Mouse (Mus musculus) small intestine, adult 2 months (tissue): ENCODE data around the gene Bach2. TPM values are rescaled to one million over a fixed set of nuclear protein-coding genes. Genes with fewer than 3 reads are reported as not detected.

Source experiments
- H3K27ac ChIP-seq: fragments of 200-500 bp; 2 replicates; pipeline ENCODE4 v1.5.1; 2012; ENCODE audit warnings: low read depth, low read length, control low read depth, inconsistent platforms; ENCODE audit not compliant: insufficient read depth
- H3K27me3 ChIP-seq: fragments of 200-500 bp; 2 replicates; pipeline ENCODE4 v1.6.1; 2012; ENCODE audit warnings: mild to moderate bottlenecking, moderate library complexity, low read length, inconsistent platforms; ENCODE audit not compliant: control insufficient read depth, insufficient read depth
- H3K36me3 ChIP-seq: fragments of 200-500 bp; 2 replicates; pipeline ENCODE4 v1.6.1; 2012; ENCODE audit warnings: mild to moderate bottlenecking, low read length, control low read depth, inconsistent platforms; ENCODE audit not compliant: control insufficient read depth, insufficient read depth
- H3K4me1 ChIP-seq: fragments of 200-500 bp; 2 replicates; pipeline ENCODE4 v1.6.1; 2012; ENCODE audit warnings: low read length, inconsistent platforms, mixed read lengths; ENCODE audit not compliant: control insufficient read depth, insufficient read depth, insufficient read length
- H3K4me3 ChIP-seq: fragments of 200-500 bp; 2 replicates; pipeline ENCODE4 v1.5.1; 2012; ENCODE audit warnings: low read depth, mild to moderate bottlenecking, control low read depth, inconsistent platforms, low read length, moderate library complexity
- CTCF ChIP-seq: fragments of 200-500 bp; IDR thresholded peaks from 2 replicates; pipeline ENCODE4 v1.5.1; 2012; ENCODE audit warnings: low read depth, mild to moderate bottlenecking, control low read depth, inconsistent platforms, low read length, moderate library complexity, mixed read lengths; ENCODE audit not compliant: insufficient replicate concordance, insufficient read length; ENCODE audit errors: extremely low read depth
- POLR2A ChIP-seq: fragments of 200-500 bp; IDR thresholded peaks from 2 replicates; pipeline ENCODE4 v1.6.1; 2012; ENCODE audit warnings: low read depth, mild to moderate bottlenecking, control low read depth, inconsistent platforms, low read length, moderate library complexity
- WGBS: fragments of 180-500 bp; shearing (Covaris S2); methylation state at CpG from one replicate; pipeline ENCODE4 v1.1.7; 2018; 5-methylcytosine and 5-hydroxymethylcytosine counted together
- polyA plus RNA-seq: library from polyadenylated mRNA; depleted of rRNA; stranded (reverse); fragments of >200 nt; gene quantifications from 2 replicates; pipeline ENCODE4 v1.2.3, GENCODE M21; 2012

Bach2 gene
- polyA plus RNA-seq, 1 experiment: 3.5 TPM

DNA sequence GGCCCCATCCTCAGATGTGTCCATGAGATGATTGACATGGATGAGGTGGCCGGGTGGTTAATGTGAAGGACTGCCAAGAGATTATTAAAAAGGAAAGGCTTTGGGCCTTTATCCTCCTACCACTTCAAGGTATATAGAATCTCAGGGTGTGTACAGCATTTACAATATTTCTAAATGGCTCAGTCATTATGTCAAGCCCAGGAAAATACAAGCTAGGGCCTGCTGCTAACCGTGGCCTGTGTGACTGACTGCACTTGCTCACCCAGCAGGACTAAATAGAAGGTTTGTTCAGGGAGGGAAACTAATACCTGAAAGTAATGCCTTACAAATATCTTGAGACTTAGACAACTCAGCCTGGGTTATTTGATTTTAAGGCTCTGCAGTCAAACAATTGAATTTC, 283.4 kb downstream of the Bach2 start:
- Histone ChIP-seq H3K36me3 (no peaks in the 10 kb centered on the region), H3K4me1 (no peaks in the 10 kb centered on the region), H3K27me3 (no peaks in the 10 kb centered on the region), H3K27ac (no peak overlapping the region), H3K4me3 (no peak overlapping the region)
- WGBS: 67% methylated on average over 2 of the region's 2 CpGs
- TF ChIP-seq CTCF (no peak), POLR2A (no peak)

DNA sequence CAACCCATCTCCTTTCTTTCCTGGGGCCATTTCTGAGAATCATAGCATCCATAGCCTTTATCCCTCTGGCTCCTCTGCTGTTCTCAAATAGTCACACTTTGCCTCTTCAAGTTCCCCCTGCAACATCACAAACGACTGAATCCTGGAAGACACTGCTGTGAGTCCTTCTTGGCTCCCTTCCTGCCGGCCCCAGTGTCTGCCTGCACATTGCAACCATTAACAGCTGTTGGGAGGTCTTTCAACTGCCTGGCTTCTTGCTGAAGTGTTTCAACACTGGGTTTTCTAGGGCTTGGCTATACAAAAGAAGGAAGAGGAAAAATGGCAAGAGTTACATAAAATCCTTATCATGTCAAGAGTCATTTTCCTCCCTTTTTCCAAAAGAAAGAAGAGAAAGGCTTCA, 285.7 kb downstream of the Bach2 start:
- Histone ChIP-seq H3K36me3 (no peaks in the 10 kb centered on the region), H3K27ac (no peak overlapping the region), H3K4me1 (no peaks in the 10 kb centered on the region), H3K4me3 (no peak overlapping the region), H3K27me3 (no peaks in the 10 kb centered on the region)
- TF ChIP-seq CTCF (no peak), POLR2A (no peak)
- WGBS: 47% methylated on average over 2 of the region's 2 CpGs

DNA sequence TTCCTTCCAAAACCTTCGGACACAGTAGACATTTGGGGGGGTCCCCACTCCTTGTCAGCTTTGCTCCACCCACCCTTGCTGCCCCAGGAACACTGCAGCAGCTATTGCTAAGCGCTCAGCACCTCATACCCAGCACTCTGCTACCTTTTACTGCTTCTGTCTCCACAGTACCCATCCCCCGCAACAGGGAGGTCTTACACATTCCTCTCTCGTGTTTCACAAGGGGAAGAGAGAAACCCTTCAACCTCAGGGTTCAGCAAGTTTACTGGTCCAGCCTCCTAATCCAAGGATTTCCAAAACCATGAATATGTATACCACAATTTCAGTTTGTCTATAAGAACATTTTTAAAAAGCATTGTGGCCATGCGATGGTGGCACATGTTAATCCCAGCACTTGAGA, 286.4 kb downstream of the Bach2 start:
- no peaks in the 10 kb centered on the region for H3K27me3 ChIP-seq
- no peak overlapping the region for H3K27ac ChIP-seq
- no peak overlapping the region for H3K4me3 ChIP-seq
- no peaks in the 10 kb centered on the region for H3K4me1 ChIP-seq
- no peaks in the 10 kb centered on the region for H3K36me3 ChIP-seq
- 68% methylated on average over 5 of the region's 5 CpGs for WGBS
- TF ChIP-seq POLR2A (no peak), CTCF (no peak)

DNA sequence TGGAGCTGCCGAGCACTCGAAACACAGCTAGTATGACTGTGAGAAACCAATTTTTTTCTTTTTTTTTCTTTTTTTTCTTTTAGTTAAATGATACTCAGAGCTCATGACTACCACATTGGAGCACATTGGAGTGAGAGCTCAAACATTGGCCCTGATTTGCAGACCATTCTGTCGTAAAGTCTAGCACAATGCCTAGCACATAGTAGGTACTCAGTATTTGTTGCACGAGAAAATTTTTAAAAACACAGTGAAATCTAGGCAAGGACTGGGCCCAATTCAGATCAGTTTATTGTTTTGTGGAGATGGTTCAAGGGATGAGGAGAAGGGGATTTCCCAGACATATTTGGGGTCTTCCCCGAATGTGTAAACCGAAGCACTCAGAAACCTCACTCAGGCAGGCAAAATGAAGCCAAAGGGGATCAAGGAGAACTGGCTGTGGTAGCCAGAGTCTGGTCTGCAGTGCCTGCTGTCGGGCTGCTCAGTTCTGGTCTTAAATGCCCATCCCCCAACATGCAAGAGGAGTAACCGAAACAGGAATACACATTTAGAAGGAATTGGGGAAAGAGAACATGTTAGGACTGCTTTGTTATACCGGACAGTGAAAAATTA, 287.7 kb downstream of the Bach2 start:
- H3K4me1 ChIP-seq: no peaks in the 10 kb centered on the region
- no peaks in the 10 kb centered on the region for H3K27me3 ChIP-seq
- no peak overlapping the region for H3K4me3 ChIP-seq
- no peak overlapping the region for H3K27ac ChIP-seq
- TF ChIP-seq CTCF (no peak), POLR2A (no peak)
- WGBS: 82% methylated on average over 9 of the region's 9 CpGs
- H3K36me3 ChIP-seq: no peaks in the 10 kb centered on the region

DNA sequence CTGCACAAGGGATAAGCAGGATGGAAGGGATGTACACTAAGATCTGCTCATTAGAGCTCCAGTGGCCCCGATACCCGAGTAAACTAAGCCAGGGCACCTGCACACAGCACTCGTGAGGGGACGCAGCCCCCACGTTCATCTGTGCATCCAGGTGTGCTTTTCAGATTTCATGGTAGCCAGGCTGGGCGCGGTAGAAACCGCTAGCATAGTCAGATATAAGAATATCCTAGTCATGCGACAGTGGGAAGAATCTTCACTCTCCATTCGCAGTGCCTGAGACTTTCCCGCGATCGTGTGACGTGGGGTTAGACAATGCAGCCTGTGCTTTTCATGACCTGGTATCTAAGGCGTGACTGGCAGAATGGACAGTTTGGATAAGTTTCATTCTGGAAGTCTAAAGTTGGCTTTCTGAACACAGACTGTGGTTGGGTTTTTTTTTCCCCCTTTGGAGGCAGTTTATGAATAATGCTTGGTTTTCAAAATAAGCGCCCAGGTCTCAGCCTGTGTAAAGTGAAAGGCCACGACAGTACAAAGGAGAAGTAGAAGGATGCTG, 290.9 kb downstream of the Bach2 start:
- no peaks in the 10 kb centered on the region for H3K4me1 ChIP-seq
- no peak for TF ChIP-seq POLR2A
- no peak for TF ChIP-seq CTCF
- H3K36me3 ChIP-seq: no peaks in the 10 kb centered on the region
- no peaks in the 10 kb centered on the region for H3K27me3 ChIP-seq
- WGBS: 88% methylated on average over 17 of the region's 17 CpGs
- H3K4me3 ChIP-seq: no peak overlapping the region
- no peak overlapping the region for H3K27ac ChIP-seq

DNA sequence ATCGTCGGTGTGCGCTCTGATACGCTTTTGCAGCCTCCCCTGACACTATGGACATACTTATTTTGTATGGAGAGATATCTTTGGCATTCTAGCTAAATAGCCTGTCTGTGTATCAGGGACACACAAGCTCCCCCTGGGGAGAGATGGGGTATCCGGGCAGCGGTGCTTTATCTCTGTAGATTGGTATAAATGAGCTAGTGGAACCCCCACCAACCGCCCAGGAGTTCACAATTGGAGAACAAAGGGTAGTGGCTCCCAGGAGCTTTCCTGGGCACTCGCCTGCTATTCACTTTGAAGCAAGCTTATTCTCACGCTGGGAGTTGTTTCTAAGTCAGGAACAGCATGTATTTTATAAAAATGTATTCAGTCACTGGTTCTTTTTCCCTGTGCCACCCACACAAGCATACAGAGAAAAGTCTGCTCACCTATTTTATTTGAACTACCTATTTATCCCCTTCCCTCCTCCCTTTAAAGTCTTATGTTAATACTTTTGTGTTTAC, 291.9 kb downstream of the Bach2 start:
- Histone ChIP-seq H3K4me1 (no peaks in the 10 kb centered on the region), H3K4me3 (no peak overlapping the region), H3K27me3 (no peaks in the 10 kb centered on the region), H3K36me3 (no peaks in the 10 kb centered on the region), H3K27ac (no peak overlapping the region)
- no peak for TF ChIP-seq POLR2A
- no peak for TF ChIP-seq CTCF
- WGBS: 67% methylated on average over 9 of the region's 9 CpGs

DNA sequence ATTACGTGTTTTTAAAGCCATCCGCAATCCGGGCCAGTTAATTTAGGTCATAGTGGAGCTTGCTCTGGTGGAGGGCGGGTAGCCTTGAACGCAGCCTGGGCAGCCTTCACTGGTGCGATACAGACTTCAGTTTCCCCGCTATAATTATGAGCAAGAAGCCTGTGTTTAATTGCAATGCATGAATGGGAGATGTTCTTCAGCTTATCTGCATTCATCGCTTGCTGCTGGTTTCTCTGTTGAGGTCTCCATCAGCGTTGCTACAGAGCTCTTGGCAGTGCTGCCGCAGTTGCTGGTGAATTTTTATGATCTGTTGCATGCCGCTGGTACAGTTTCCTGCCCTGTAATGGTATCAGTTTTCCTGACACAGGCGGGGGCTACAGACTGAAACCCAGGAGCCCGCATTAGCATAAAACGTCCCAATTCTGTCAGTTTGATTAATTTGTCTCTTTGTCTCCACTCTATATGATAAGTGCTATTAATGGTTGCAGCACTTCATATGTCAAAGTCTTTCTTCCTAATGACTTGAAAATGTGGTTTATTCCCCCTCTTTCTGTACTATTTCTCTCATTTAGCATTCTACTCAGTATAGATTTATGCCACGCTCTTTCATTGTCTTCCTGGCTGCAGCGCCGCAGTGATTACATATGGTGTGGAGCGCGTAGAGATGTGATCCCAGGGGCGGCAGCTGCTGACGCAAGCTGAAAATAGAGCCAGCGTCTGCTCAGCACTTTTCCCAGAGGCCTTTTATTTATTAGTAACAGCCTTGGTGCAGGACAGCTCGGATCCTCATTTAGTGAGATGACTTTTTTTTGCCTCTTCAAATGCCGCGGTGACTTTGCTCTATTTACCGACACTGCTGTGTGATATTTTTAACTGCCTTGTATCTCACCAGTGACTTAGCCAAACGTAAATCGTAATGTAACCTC, 292.6 kb downstream of the Bach2 start:
- Histone ChIP-seq H3K36me3 (no peaks in the 10 kb centered on the region), H3K27me3 (no peaks in the 10 kb centered on the region), H3K4me3 (no peak overlapping the region), H3K27ac (no peak overlapping the region), H3K4me1 (no peaks in the 10 kb centered on the region)
- 32% methylated on average over 28 of the region's 28 CpGs for WGBS
- TF ChIP-seq POLR2A (no peak), CTCF (no peak)
